Mouse (Mus musculus) T-helper 2 cell (primary cell): ENCODE data around the gene Phykpl.

Source experiments
- in situ Hi-C: fragments of 300-600 bp; cut with MboI, MseI; formaldehyde crosslinking; loops from one replicate; pipeline ENCODE4 v1.15.1; 2025; ENCODE audit warnings: high pct_unique_total_duplicates

The Phykpl gene

GRCm38 (mm10) chr11:51584431-51585248, at the start of gene Phykpl:
Phykpl (plus strand) TSS chr11:51584757.
- in situ Hi-C loops: loop anchor here (10.0 to 25.0 kb wide), 3 partner anchors 1147 to 1703 kb away; partner anchors contain the start of genes Canx and Rufy1

GRCm38 (mm10) chr11:51538388-51538787, 46.2 kb upstream of the Phykpl start:
- in situ Hi-C loops: loop anchor here (5.0 kb wide), 1 partner anchor 246 kb away; no protein-coding TSS in a partner anchor

- in situ Hi-C loops: loop anchor here (5.0 kb wide), 1 partner anchor 247 kb away; no protein-coding TSS in a partner anchor
These were observed 45.4 kb upstream of the Phykpl start for GRCm38 (mm10) chr11:51538919-51539758.

GRCm38 (mm10) chr11:51539759-51540282, 44.7 kb upstream of the Phykpl start:
- in situ Hi-C loops: loop anchor here (5.0 kb wide), 1 partner anchor 248 kb away; no protein-coding TSS in a partner anchor

- in situ Hi-C loops: no loop called here
These were observed 42.1 kb upstream of the Phykpl start for GRCm38 (mm10) chr11:51542424-51542823.

- in situ Hi-C loops: no loop called here
These were observed 41.0 kb upstream of the Phykpl start for GRCm38 (mm10) chr11:51543487-51544050.

GRCm38 (mm10) chr11:51544413-51544812, 40.1 kb upstream of the Phykpl start:
- in situ Hi-C loops: no loop called here

- in situ Hi-C loops: no loop called here
These were observed 38.7 kb upstream of the Phykpl start for GRCm38 (mm10) chr11:51545811-51546210.

- in situ Hi-C loops: loop anchor here (10.0 kb wide), 1 partner anchor 596 kb away; the partner anchor contains the start of gene Prop1
These were observed 33.3 kb upstream of the Phykpl start for GRCm38 (mm10) chr11:51551253-51551652.

GRCm38 (mm10) chr11:51552091-51552490, 32.5 kb upstream of the Phykpl start:
- in situ Hi-C loops: loop anchor here (10.0 kb wide), 1 partner anchor 597 kb away; the partner anchor contains the start of gene Prop1

- in situ Hi-C loops: loop anchor here (10.0 kb wide), 1 partner anchor 600 kb away; the partner anchor contains the start of gene Prop1
These were observed 30.0 kb upstream of the Phykpl start for GRCm38 (mm10) chr11:51554590-51554989.

- in situ Hi-C loops: loop anchor here (10.0 kb wide), 1 partner anchor 600 kb away; the partner anchor contains the start of gene Prop1
These were observed 29.5 kb upstream of the Phykpl start for GRCm38 (mm10) chr11:51555066-51555465.

- in situ Hi-C loops: no loop called here
These were observed 21.3 kb upstream of the Phykpl start for GRCm38 (mm10) chr11:51563276-51563675.

GRCm38 (mm10) chr11:51565062-51565461, 19.5 kb upstream of the Phykpl start:
- in situ Hi-C loops: no loop called here

GRCm38 (mm10) chr11:51565951-51566350, 18.6 kb upstream of the Phykpl start:
- in situ Hi-C loops: no loop called here

- in situ Hi-C loops: no loop called here
These were observed 15.8 kb upstream of the Phykpl start for GRCm38 (mm10) chr11:51568801-51569200.

- in situ Hi-C loops: loop anchor here (25.0 kb wide), 2 partner anchors 1139 to 1711 kb away; partner anchors contain the start of gene Rufy1
These were observed 8.1 kb upstream of the Phykpl start for GRCm38 (mm10) chr11:51576454-51576853.

GRCm38 (mm10) chr11:51577587-51577986, 7.0 kb upstream of the Phykpl start:
- in situ Hi-C loops: loop anchor here (25.0 kb wide), 2 partner anchors 1140 to 1710 kb away; partner anchors contain the start of gene Rufy1

GRCm38 (mm10) chr11:51579024-51579423, 5.5 kb upstream of the Phykpl start:
- in situ Hi-C loops: loop anchor here (25.0 kb wide), 2 partner anchors 1142 to 1708 kb away; partner anchors contain the start of gene Rufy1

- in situ Hi-C loops: loop anchor here (10.0 to 25.0 kb wide), 3 partner anchors 1145 to 1705 kb away; partner anchors contain the start of genes Canx and Rufy1
These were observed 1.8 kb upstream of the Phykpl start for GRCm38 (mm10) chr11:51582713-51583112.

- in situ Hi-C loops: loop anchor here (10.0 to 25.0 kb wide), 3 partner anchors 1147 to 1703 kb away; partner anchors contain the start of genes Canx and Rufy1
These were observed 513 bp upstream of the Phykpl start for GRCm38 (mm10) chr11:51584057-51584430.
